Comparison of ENCODE assay signal across 23 mouse cellular contexts in the genomic region with DNA sequence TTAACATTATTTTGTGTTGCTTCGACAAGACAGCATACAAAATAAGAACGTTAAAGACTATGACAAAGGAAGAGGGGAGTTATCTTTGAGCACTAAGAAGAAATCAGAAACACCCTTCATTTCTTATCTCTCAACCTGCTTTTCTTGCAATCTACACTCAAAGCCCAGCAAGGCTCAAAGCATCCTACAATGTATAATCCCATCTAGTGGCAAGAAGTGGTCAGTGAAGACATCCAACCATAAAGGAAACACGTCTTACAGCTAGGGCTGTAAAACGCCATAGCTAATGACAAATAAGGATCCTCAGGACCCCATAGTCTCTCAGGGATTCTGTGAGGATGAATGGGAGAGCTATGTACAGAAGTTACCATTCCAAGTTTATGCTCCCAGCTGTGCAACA.
DNase-seq lines count a peak whose midpoint lies in the region; ATAC-seq and TF ChIP-seq lines count a peak whose summit lies in the region.
"Had no signal": no experiment of that assay in that cellular context is flagged by ENCODE, and none has a peak within 500 bp of the region (broad histone marks: within the 10 kb centered on the region; RNA-seq: fewer than 3 reads in every experiment).

No protein-coding gene starts in this region.

- intact Hi-C loops in heart, postnatal 25 days (cut with DNase I): no loop called here

- no peak for ATAC-seq in forebrain, postnatal 0 days
- ATAC-seq in forebrain, embryonic 13.5 days: no peak
- no peak for ATAC-seq in kidney, postnatal 0 days (replicated peaks; ENCODE audit: low FRiP score, low read depth)
- ATAC-seq in kidney, embryonic 16.5 days (ENCODE audit: low FRiP score, low TSS enrichment): no peak
- ATAC-seq in midbrain, postnatal 0 days (ENCODE audit: low FRiP score): no peak
- no peak for ATAC-seq in midbrain, embryonic 16.5 days
- ATAC-seq: activated CD4-positive, CD25-positive, alpha-beta regulatory T cell, adult 4 months; forebrain, embryonic 15.5 days; intestine, embryonic 16.5 days; Patski had no signal

- no peak overlapping the region for H3K9ac ChIP-seq in forebrain, postnatal 0 days
- no peak overlapping the region for H3K9ac ChIP-seq in forebrain, embryonic 13.5 days
- no peak overlapping the region for H3K9ac ChIP-seq in kidney, postnatal 0 days (ENCODE audit: low read depth, low read length)
- H3K9ac ChIP-seq in kidney, embryonic 16.5 days (replicated peaks; ENCODE audit: low read length): no peak overlapping the region
- H3K9ac ChIP-seq in midbrain, postnatal 0 days (replicated peaks; ENCODE audit: low read length, poor library complexity, severe bottlenecking): no peak overlapping the region
- no peak overlapping the region for H3K9ac ChIP-seq in midbrain, embryonic 16.5 days (ENCODE audit: low read depth, low read length)
- H3K9ac ChIP-seq: embryonic facial prominence, embryonic 15.5 days; forebrain, embryonic 15.5 days; heart, embryonic 13.5 days; hindbrain, embryonic 14.5 days had no signal

- peak; percentile 3 for DNase-seq in forebrain, postnatal 0 days
- DNase-seq in kidney, postnatal 0 days (ENCODE audit: low spot score): peak; percentile 11
- peak; percentile 41 for DNase-seq in midbrain, postnatal 0 days (ENCODE audit: low spot score)
- no peak for DNase-seq in heart, postnatal 25 days (ENCODE audit: low spot score)
- DNase-seq: adrenal gland, postnatal 14 days; B cell, adult 2 months; cerebellum, adult 2 months; cerebellum, postnatal 10 days; embryo, embryonic 11 days; gastrocnemius, adult 2 months; gastrocnemius, postnatal 25 days had no signal

- H3K27me3 ChIP-seq in forebrain, postnatal 0 days (ENCODE audit: insufficient read depth, low read length): no peaks in the 10 kb centered on the region
- H3K27me3 ChIP-seq in forebrain, embryonic 13.5 days: no peaks in the 10 kb centered on the region
- H3K27me3 ChIP-seq in kidney, postnatal 0 days (ENCODE audit: insufficient read depth, low read length): no peaks in the 10 kb centered on the region
- H3K27me3 ChIP-seq in kidney, embryonic 16.5 days (ENCODE audit: insufficient read depth, low read length): 0 out of 2 replicates have a peak, but pooled peaks cover 9% of the 10 kb centered on the region
- H3K27me3 ChIP-seq in midbrain, postnatal 0 days (ENCODE audit: insufficient read depth, low read length): no peaks in the 10 kb centered on the region
- no peaks in the 10 kb centered on the region for H3K27me3 ChIP-seq in midbrain, embryonic 16.5 days (ENCODE audit: control insufficient read depth, insufficient read depth, low read depth, low read length)
- H3K27me3 ChIP-seq: embryonic facial prominence, embryonic 15.5 days; forebrain, embryonic 15.5 days; heart, embryonic 13.5 days; Patski had no signal

- no peak overlapping the region for H3K4me2 ChIP-seq in forebrain, postnatal 0 days (ENCODE audit: low read depth)
- no peak overlapping the region for H3K4me2 ChIP-seq in forebrain, embryonic 13.5 days
- H3K4me2 ChIP-seq in kidney, postnatal 0 days (ENCODE audit: low read length): no peak overlapping the region
- no peak overlapping the region for H3K4me2 ChIP-seq in kidney, embryonic 16.5 days (replicated peaks; ENCODE audit: low read depth, low read length)
- no peak overlapping the region for H3K4me2 ChIP-seq in midbrain, postnatal 0 days (ENCODE audit: low read depth, low read length, poor library complexity, severe bottlenecking)
- no peak overlapping the region for H3K4me2 ChIP-seq in midbrain, embryonic 16.5 days (ENCODE audit: low read length)
- H3K4me2 ChIP-seq: embryonic facial prominence, embryonic 15.5 days; forebrain, embryonic 15.5 days; heart, embryonic 13.5 days; hindbrain, embryonic 14.5 days had no signal

- no peak overlapping the region for H3K27ac ChIP-seq in forebrain, postnatal 0 days (ENCODE audit: low read depth, low read length)
- no peak overlapping the region for H3K27ac ChIP-seq in forebrain, embryonic 13.5 days
- no peak overlapping the region for H3K27ac ChIP-seq in kidney, postnatal 0 days
- H3K27ac ChIP-seq in kidney, embryonic 16.5 days (ENCODE audit: low read length): no peak overlapping the region
- no peak overlapping the region for H3K27ac ChIP-seq in midbrain, postnatal 0 days (ENCODE audit: low read depth, low read length)
- no peak overlapping the region for H3K27ac ChIP-seq in midbrain, embryonic 16.5 days (ENCODE audit: low read length)
- H3K27ac ChIP-seq: embryonic facial prominence, embryonic 15.5 days; forebrain, embryonic 10.5 days; forebrain, embryonic 15.5 days; gastrocnemius, adult 2 months; heart, embryonic 13.5 days; hindbrain, embryonic 14.5 days had no signal

- WGBS in forebrain, postnatal 0 days: 82% methylated on average over 4 of the region's 4 CpGs
- 80% methylated on average over 4 of the region's 4 CpGs for WGBS in forebrain, embryonic 13.5 days
- 66% methylated on average over 4 of the region's 4 CpGs for WGBS in kidney, postnatal 0 days
- WGBS in kidney, embryonic 16.5 days: 66% methylated on average over 4 of the region's 4 CpGs
- WGBS in midbrain, postnatal 0 days: 81% methylated on average over 4 of the region's 4 CpGs
- WGBS in midbrain, embryonic 16.5 days: 81% methylated on average over 4 of the region's 4 CpGs

- TF ChIP-seq CTCF in forebrain, postnatal 0 days (IDR thresholded peaks at IDR 0.05; ENCODE audit: low read depth): peak; percentile 48
- peak; percentile 46; the same call in 1 of the 2 replicates for TF ChIP-seq CTCF in kidney, postnatal 0 days (IDR thresholded peaks at IDR 0.05; ENCODE audit: low read depth)
- TF ChIP-seq CTCF in midbrain, postnatal 0 days (IDR thresholded peaks at IDR 0.05): peak; percentile 66

- H3K36me3 ChIP-seq in forebrain, postnatal 0 days (ENCODE audit: insufficient read depth): no peaks in the 10 kb centered on the region
- no peaks in the 10 kb centered on the region for H3K36me3 ChIP-seq in forebrain, embryonic 13.5 days (ENCODE audit: poor library complexity, severe bottlenecking)
- no peaks in the 10 kb centered on the region for H3K36me3 ChIP-seq in kidney, postnatal 0 days (ENCODE audit: insufficient read depth, low read length)
- no peaks in the 10 kb centered on the region for H3K36me3 ChIP-seq in kidney, embryonic 16.5 days (ENCODE audit: insufficient read depth, low read length)
- H3K36me3 ChIP-seq in midbrain, postnatal 0 days (ENCODE audit: insufficient read depth, low read length): no peaks in the 10 kb centered on the region
- no peaks in the 10 kb centered on the region for H3K36me3 ChIP-seq in midbrain, embryonic 16.5 days (ENCODE audit: control insufficient read depth, insufficient read depth, low read length)
- H3K36me3 ChIP-seq: embryonic facial prominence, embryonic 15.5 days; forebrain, embryonic 10.5 days; forebrain, embryonic 15.5 days; heart, embryonic 13.5 days had no signal

- H3K4me3 ChIP-seq in forebrain, postnatal 0 days (ENCODE audit: low read depth, low read length): no peak overlapping the region
- H3K4me3 ChIP-seq in forebrain, embryonic 13.5 days: no peak overlapping the region
- H3K4me3 ChIP-seq in kidney, postnatal 0 days (replicated peaks; ENCODE audit: low read depth, low read length): no peak overlapping the region
- H3K4me3 ChIP-seq in kidney, embryonic 16.5 days (ENCODE audit: low read length): no peak overlapping the region
- no peak overlapping the region for H3K4me3 ChIP-seq in midbrain, postnatal 0 days (ENCODE audit: low read depth, low read length)
- H3K4me3 ChIP-seq in midbrain, embryonic 16.5 days (ENCODE audit: low read depth, low read length): no peak overlapping the region
- H3K4me3 ChIP-seq: embryonic facial prominence, embryonic 15.5 days; erythroblast, embryonic 14.5 days; forebrain, embryonic 10.5 days; forebrain, embryonic 15.5 days; gastrocnemius, adult 2 months; heart, embryonic 13.5 days had no signal

- H3K9me3 ChIP-seq in forebrain, postnatal 0 days (ENCODE audit: low read length): no peaks in the 10 kb centered on the region
- no peaks in the 10 kb centered on the region for H3K9me3 ChIP-seq in forebrain, embryonic 13.5 days (replicated peaks)
- no peaks in the 10 kb centered on the region for H3K9me3 ChIP-seq in kidney, postnatal 0 days (replicated peaks; ENCODE audit: low read length)
- no peaks in the 10 kb centered on the region for H3K9me3 ChIP-seq in kidney, embryonic 16.5 days (ENCODE audit: low read length)
- H3K9me3 ChIP-seq in midbrain, postnatal 0 days (ENCODE audit: low read length): no peaks in the 10 kb centered on the region
- no peaks in the 10 kb centered on the region for H3K9me3 ChIP-seq in midbrain, embryonic 16.5 days (replicated peaks; ENCODE audit: control insufficient read depth, low read length, poor library complexity, severe bottlenecking)
- H3K9me3 ChIP-seq: embryonic facial prominence, embryonic 15.5 days; forebrain, embryonic 10.5 days; forebrain, embryonic 15.5 days; heart, embryonic 13.5 days had no signal

- H3K4me1 ChIP-seq in forebrain, postnatal 0 days (ENCODE audit: insufficient read depth): no peaks in the 10 kb centered on the region
- H3K4me1 ChIP-seq in forebrain, embryonic 13.5 days: no peaks in the 10 kb centered on the region
- H3K4me1 ChIP-seq in kidney, postnatal 0 days (replicated peaks; ENCODE audit: insufficient read depth, low read length): no peaks in the 10 kb centered on the region
- H3K4me1 ChIP-seq in kidney, embryonic 16.5 days (ENCODE audit: insufficient read depth, low read length): no peaks in the 10 kb centered on the region
- H3K4me1 ChIP-seq in midbrain, postnatal 0 days (ENCODE audit: insufficient read depth, low read length): no peaks in the 10 kb centered on the region
- no peaks in the 10 kb centered on the region for H3K4me1 ChIP-seq in midbrain, embryonic 16.5 days (ENCODE audit: control insufficient read depth, insufficient read depth, low read length)
- H3K4me1 ChIP-seq: embryonic facial prominence, embryonic 15.5 days; forebrain, embryonic 10.5 days; forebrain, embryonic 15.5 days; heart, embryonic 13.5 days had no signal
